Mouse (Mus musculus) liver, postnatal 0 days (tissue): ENCODE results near the gene Tut1.

Source experiments
- CTCF ChIP-seq: sonication (generic); IDR thresholded peaks from 2 replicates; pipeline ENCODE4 v1.5.1; 2016; ENCODE audit warnings: antibody characterized with exemption, low read depth
- EP300 ChIP-seq: IDR thresholded peaks from 2 replicates; pipeline ENCODE4 v1.6.1; 2016; ENCODE audit warnings: antibody characterized with exemption, low read depth, mild to moderate bottlenecking

DNA sequence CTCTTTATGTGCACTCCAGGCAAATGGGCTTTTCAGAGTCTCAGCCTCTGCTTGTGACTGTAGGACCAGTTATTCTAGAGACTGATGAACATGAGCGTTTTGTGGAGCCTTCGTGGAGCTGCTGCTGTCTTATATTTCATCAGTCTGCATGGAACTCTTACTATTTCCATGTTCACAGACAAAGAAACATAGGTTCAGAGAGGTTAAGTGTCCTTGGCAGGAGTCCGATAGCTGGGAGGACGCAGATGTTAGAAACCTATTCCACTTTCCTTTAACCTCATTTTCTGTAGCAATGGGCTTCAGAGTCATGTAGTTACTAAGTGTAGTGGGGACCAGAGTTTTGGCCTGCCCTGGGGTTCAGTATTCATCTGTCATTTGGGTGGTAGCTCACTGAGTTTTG is 45.6 kb downstream of the Tut1 start:
- TF ChIP-seq CTCF (no peak), EP300 (no peak)
